Mouse (Mus musculus) induced T-regulatory cell, adult 2 months (primary cell): ENCODE results near the gene Zfp583.

Source experiments
- DNase-seq: peaks from one replicate; pipeline ENCODE4 v3.0.0-alpha.2; 2012; ENCODE audit warnings: low read depth

Gene Zfp583

GRCm38 (mm10) chr7:6285842-6286705, 45.0 kb downstream of the Zfp583 start, which contains the start of gene Zfp667:
TSS of gene Zfp667 (plus strand) at chr7:6286579.
- DNase-seq = peak; percentile 98

- peak; percentile 60 for DNase-seq
Observed at GRCm38 (mm10) chr7:6285366-6285765, 45.7 kb downstream of the Zfp583 start.

GRCm38 (mm10) chr7:6284442-6285012, 46.6 kb downstream of the Zfp583 start:
- no peak for DNase-seq

DNA sequence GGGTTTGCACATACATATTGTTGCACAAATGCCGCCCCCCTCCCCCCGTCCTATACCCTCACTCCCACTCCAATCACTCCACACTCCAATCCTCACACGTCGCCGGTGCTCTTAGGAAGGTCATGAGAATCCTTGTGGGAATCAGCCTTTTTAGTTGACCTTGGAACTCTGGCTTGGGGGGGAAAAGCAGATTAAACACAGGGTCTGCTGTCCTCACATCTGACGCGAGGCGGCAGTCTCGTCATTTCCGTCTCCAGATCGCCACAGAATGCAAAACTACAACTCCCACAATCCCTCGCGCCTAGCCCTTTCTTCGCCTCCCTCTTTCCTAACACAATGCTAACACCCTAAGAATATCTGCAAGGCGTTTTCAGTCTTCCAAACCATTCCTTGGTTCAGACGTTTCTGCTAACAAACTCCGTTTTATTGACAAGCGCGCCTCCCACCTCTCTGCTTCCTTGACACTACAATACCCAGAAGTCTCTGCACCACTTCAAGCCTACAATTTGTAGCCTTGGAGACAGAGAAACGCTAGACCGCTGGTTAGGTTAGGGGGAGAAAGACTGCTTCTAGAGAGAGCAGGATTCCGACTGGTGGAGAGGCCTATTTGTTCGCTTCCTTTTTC, 47.5 kb downstream of the Zfp583 start:
- peak; percentile 94 for DNase-seq

DNA sequence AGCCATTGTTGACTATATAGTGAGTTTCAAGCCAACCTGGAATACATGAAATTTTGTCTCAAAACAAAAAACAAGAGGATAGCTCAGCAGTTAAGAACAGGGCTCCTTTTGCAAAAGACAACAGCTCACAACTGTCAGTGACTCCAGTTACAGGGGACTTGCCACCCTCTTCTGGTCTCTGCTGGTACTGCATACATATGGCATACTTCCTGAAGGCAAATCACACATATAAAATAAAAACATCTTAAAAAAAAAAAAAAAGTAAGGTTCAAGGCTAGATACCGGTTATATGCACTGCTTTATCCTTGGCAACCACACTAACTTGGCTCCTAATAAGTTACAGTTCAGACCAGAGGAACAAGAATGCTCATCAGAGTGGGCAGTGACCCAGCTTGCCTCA, 48.3 kb downstream of the Zfp583 start:
- peak; percentile 95 for DNase-seq

DNA sequence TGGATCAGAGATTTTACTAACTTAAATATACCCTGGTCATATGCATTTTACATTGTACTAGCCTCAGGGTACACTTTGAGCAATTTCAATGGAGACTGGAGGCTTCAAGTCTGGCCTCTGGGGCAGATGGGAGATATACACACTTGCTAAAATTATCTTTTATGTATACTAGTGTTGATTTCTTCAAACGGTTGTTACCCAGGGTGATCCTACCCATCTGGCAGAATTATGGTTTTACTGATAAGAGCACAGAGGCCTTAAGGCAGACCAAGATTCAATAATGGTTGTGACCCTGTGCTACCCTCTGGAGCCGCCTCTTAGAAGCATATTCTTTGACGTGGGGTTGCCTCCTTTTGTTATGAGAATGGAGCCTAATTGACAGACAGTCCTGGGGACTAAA, 53.2 kb downstream of the Zfp583 start:
- no peak for DNase-seq

DNA sequence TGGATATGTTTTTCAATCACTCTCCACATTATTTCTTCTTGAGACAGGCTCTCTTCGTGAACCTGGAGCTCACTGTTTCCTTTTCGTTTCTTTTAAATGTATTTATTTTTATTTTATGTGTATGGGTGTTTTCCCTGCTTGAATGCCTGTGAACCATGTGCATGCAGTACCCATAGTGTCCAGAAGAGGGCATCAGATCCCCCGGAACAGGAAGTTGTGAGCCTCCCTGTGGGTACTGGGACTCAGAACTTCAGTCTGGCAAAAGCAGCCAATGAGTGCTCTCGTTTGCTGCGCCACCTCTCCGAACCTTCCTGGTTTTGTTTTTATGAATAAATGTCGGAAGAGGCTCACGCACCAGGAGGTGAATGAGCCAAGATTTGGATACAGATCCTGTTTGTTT, 65.4 kb downstream of the Zfp583 start:
- DNase-seq = peak; percentile 72
